Mouse (Mus musculus) lung, adult 2 months (tissue): Measurements from ENCODE around the gene Slc35f1.

ENCODE experiments used
- CTCF ChIP-seq: fragments of 200-500 bp; IDR thresholded peaks from 2 replicates; pipeline ENCODE4 v1.5.1; 2011; ENCODE audit warnings: mild to moderate bottlenecking, low read length, control low read depth; ENCODE audit not compliant: insufficient read depth
- POLR2A ChIP-seq: fragments of 200-500 bp; IDR thresholded peaks from 2 replicates; pipeline ENCODE4 v1.6.1; 2011; ENCODE audit warnings: low read depth, mild to moderate bottlenecking, control low read depth, low read length, borderline replicate concordance; ENCODE audit errors: extremely low read depth

- TF ChIP-seq CTCF (no peak), POLR2A (no peak)
These were observed at the start of gene Slc35f1 for GRCm38 (mm10) chr10:52690334-52690991.
